Comparison of ENCODE assay signal across 17 mouse cellular contexts in the genomic region with DNA sequence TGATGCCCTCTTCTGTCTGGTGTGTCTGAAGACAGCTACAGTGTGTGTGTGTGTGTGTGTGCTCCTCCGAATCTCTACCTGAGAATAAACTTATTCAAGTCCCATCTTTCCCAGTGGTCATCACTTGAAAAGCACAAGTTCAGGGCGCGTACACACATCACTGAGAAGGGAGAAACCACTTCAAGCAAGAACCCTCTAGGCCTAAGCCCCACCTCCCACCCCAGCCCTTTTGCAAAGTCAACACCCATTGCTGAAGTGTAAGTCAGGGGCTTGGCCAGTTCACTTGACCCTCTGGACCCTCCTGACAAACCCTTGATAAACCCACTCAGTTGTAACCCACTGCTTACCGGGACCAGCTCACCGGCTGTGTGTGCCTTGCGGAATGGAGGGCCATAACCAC.
"Had no signal": no experiment of that assay in that cellular context is flagged by ENCODE, and none has a peak within 500 bp of the region (broad histone marks: within the 10 kb centered on the region; RNA-seq: fewer than 3 reads in every experiment).

No protein-coding gene starts in this region.

- H3K9me3 ChIP-seq: heart, embryonic 10.5 days; heart, embryonic 12.5 days; hindbrain, embryonic 10.5 days; hindbrain, embryonic 12.5 days; intestine, embryonic 15.5 days; limb, embryonic 10.5 days; limb, embryonic 12.5 days had no signal

- H3K27ac ChIP-seq: gastrocnemius, adult 2 months; heart, embryonic 10.5 days; hindbrain, embryonic 10.5 days; hindbrain, embryonic 12.5 days; hindbrain, embryonic 14.5 days; intestine, embryonic 15.5 days; layer of hippocampus, adult 2 months; left cerebral cortex, adult 2 months; limb, embryonic 10.5 days; limb, embryonic 12.5 days had no signal

- DNase-seq: kidney, adult 18-20 months; kidney, adult 8-10 months; kidney, postnatal 25 days; kidney, postnatal 4 days had no signal

- H3K9ac ChIP-seq: heart, embryonic 12.5 days; hindbrain, embryonic 12.5 days; hindbrain, embryonic 14.5 days; intestine, embryonic 15.5 days; limb, embryonic 12.5 days had no signal

- H3K4me2 ChIP-seq: heart, embryonic 12.5 days; hindbrain, embryonic 12.5 days; hindbrain, embryonic 14.5 days; intestine, embryonic 15.5 days; limb, embryonic 12.5 days had no signal

- ATAC-seq: hindbrain, embryonic 16.5 days; intestine, embryonic 15.5 days; intestine, postnatal 0 days had no signal

- H3K27me3 ChIP-seq: heart, embryonic 12.5 days; hindbrain, embryonic 12.5 days; intestine, embryonic 15.5 days; limb, embryonic 12.5 days had no signal

- H3K36me3 ChIP-seq: heart, embryonic 10.5 days; heart, embryonic 12.5 days; hindbrain, embryonic 10.5 days; hindbrain, embryonic 12.5 days; limb, embryonic 10.5 days had no signal

- H3K4me3 ChIP-seq: gastrocnemius, adult 2 months; heart, embryonic 10.5 days; heart, embryonic 12.5 days; hindbrain, embryonic 10.5 days; hindbrain, embryonic 12.5 days; intestine, embryonic 15.5 days; layer of hippocampus, adult 2 months; left cerebral cortex, adult 2 months; limb, embryonic 10.5 days; limb, embryonic 12.5 days had no signal
